Mouse (Mus musculus) midbrain, embryonic 15.5 days (tissue): ENCODE results near the gene Hspa12a. TPM values are rescaled to one million over a fixed set of nuclear protein-coding genes. Genes with fewer than 3 reads are reported as not detected.
A peak's percentile ranks its signal among the peaks of the same experiment; 100 is the strongest.

Source experiments
- ATAC-seq: fragments of 200-750 bp; cut with Nextera tagmentation; replicated peaks from 2 replicates; pipeline ENCODE4 v1.8.0; 2017; ENCODE audit warnings: moderate TSS enrichment
- H3K27ac ChIP-seq: fragments of 300-500 bp; sonication (generic); 2 replicates; pipeline ENCODE4 v1.5.1; 2015; ENCODE audit warnings: mild to moderate bottlenecking, inconsistent platforms
- H3K27me3 ChIP-seq: fragments of 300-500 bp; sonication (generic); replicated peaks from 2 replicates; pipeline ENCODE4 v1.6.1; 2015; ENCODE audit warnings: inconsistent platforms
- H3K36me3 ChIP-seq: fragments of 300-500 bp; sonication (generic); replicated peaks from 2 replicates; pipeline ENCODE4 v1.6.1; 2015; ENCODE audit warnings: inconsistent platforms
- H3K4me1 ChIP-seq: fragments of 300-500 bp; sonication (generic); 2 replicates; pipeline ENCODE4 v1.6.1; 2015; ENCODE audit warnings: inconsistent platforms
- H3K4me2 ChIP-seq: fragments of 300-500 bp; sonication (generic); 2 replicates; pipeline ENCODE4 v1.6.1; 2015; ENCODE audit warnings: inconsistent platforms, mild to moderate bottlenecking, moderate library complexity
- H3K4me3 ChIP-seq: fragments of 300-500 bp; sonication (generic); 2 replicates; pipeline ENCODE4 v1.5.1; 2015; ENCODE audit warnings: mild to moderate bottlenecking, inconsistent platforms
- H3K9ac ChIP-seq: fragments of 300-500 bp; sonication (generic); 2 replicates; pipeline ENCODE4 v1.6.1; 2015; ENCODE audit warnings: mild to moderate bottlenecking, inconsistent platforms
- H3K9me3 ChIP-seq: fragments of 300-500 bp; sonication (generic); 2 replicates; pipeline ENCODE4 v1.6.1; 2016; ENCODE audit warnings: inconsistent platforms
- WGBS: fragments of 180-500 bp; shearing (Covaris S2); methylation state at CpG from one replicate; pipeline ENCODE4 v1.1.7; 2015; ENCODE audit warnings: mixed read lengths; 5-methylcytosine and 5-hydroxymethylcytosine counted together
- polyA plus RNA-seq: library from polyadenylated mRNA; unstranded; fragments of >200 nt; fragmentation: Nextera tagmentation; extraction: Ambion mirVana; gene quantifications from 2 replicates; pipeline ENCODE4 v1.2.1, GENCODE M21; 2015

Gene Hspa12a
- polyA plus RNA-seq, 1 experiment from 2014 or later = 53.0 TPM

DNA sequence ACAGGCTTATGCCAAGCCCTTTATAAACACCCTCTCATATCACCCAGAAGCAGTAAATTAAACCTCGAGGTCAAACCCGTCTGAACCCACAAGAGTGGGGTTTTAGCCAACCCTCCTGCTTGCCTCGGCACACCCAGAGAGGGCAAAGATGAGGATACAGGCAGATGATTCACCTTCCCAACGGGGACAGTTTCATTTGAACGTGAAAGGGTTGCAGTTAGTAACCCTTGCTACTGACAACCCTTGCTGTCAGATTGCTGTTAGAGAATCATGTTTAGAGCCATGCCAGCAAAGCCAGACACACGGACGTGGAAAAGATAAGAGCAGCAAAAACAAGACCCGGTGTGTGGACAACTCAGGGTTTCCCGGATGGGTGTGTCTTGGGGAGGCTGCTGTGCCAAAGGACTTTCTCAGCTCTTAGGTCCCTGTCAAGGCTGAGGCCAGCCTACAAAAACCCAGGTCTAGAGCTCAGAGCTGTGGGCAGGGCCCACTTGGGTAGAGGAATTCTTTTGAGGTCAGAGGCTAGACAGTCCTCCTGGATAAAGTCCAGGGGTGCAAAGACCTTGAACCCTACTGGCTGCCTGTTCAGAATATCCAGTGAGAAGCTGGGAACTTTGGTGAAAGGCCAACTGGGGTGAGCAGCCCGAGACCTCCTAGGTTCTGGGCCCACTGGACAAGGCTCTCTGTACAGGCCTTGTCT is 90.3 kb downstream of the Hspa12a start:
- Histone ChIP-seq H3K4me2 (no peak overlapping the region), H3K27me3 (no peaks in the 10 kb centered on the region), H3K4me1 (0 out of 2 replicates have a peak, but pooled peaks cover under 1% of the 10 kb centered on the region), H3K4me3 (no peak overlapping the region), H3K36me3 (no peaks in the 10 kb centered on the region), H3K9ac (no peak overlapping the region), H3K9me3 (no peaks in the 10 kb centered on the region), H3K27ac (no peak overlapping the region)
- WGBS = 89% methylated on average over 10 of the region's 10 CpGs
- ATAC-seq = no peak

DNA sequence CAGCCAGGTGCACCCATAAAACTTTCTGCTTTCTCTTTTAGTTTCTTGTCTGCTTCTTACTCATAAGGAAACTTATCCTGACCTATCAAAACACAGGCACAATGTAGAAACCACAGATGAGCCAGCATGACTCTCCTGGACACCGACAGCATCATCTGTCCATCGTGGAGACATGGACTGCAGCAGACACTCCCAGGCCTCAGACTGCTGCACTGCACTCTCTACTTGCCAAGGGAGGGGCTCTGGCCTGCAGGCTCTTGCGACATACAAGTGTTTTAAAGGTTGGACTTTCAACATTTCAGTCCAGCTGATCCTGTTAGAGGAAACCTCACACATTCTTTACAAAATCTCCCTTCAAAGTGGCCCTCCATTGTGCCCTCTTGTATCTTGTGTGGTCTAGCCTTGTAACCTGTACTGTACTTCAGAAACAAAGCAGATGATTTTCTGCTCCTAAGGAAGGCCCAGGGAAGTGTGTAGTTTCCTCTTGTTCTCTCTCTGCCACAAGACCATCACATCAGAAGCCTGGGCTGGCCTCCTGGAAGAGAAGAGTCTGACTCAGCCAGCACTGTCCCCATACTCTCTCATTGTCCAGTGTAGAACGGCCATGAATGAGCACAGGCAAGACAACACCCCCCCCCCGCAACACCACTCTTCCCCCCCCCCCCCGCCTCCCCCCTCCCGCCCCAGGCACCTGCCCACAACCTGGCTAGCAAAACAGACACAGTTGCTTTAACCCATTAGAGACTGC is 92.6 kb downstream of the Hspa12a start:
- no peaks in the 10 kb centered on the region for H3K27me3 ChIP-seq
- no peak overlapping the region for H3K4me2 ChIP-seq
- no peak overlapping the region for H3K4me3 ChIP-seq
- no peaks in the 10 kb centered on the region for H3K4me1 ChIP-seq
- no peak overlapping the region for H3K9ac ChIP-seq
- ATAC-seq = no peak
- H3K36me3 ChIP-seq = no peaks in the 10 kb centered on the region
- H3K27ac ChIP-seq = no peak overlapping the region
- no peaks in the 10 kb centered on the region for H3K9me3 ChIP-seq
- WGBS = 67% methylated on average over 7 of the region's 7 CpGs

DNA sequence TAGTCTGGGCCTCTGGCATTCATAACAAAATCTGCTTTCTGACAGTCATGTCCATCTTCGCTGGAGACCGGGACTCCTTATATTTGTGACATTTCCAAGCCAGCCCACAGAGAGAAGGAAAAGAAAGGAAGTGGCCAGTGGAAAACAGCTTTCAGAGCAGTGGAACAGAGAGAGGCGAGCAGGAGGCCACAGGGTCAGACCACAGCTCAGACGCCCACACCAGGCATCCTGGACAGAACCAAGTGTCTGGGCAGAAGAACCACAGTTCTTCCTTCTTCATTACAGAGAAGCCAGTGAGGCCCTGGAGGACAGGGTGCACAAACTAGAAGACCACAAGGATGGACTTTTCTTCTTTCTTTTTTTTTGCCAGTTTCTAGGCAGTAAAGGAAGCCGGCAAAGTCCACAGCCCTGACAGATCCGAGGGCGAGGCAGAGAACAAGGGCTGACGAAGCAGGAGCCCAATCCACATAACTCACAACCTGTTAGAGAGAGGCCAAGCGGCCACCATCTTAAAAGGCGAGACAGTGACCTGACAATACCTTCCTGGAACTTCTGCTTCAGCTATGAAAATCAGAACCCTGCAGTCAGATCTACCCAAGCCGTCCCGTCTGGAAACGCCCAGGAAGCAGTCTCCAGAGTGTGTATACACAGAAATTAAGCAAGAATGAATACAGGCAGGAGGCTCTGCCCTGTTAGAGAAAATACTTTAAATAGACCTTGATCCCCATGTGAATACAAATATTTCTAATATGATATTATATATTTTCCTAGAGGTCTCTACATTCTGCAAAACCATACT is 93.9 kb downstream of the Hspa12a start:
- Histone ChIP-seq H3K27me3 (no peaks in the 10 kb centered on the region), H3K27ac (no peak overlapping the region), H3K4me1 (no peaks in the 10 kb centered on the region), H3K4me3 (no peak overlapping the region), H3K4me2 (no peak overlapping the region), H3K9ac (no peak overlapping the region), H3K36me3 (no peaks in the 10 kb centered on the region), H3K9me3 (no peaks in the 10 kb centered on the region)
- 82% methylated on average over 13 of the region's 13 CpGs for WGBS
- ATAC-seq = no peak

DNA sequence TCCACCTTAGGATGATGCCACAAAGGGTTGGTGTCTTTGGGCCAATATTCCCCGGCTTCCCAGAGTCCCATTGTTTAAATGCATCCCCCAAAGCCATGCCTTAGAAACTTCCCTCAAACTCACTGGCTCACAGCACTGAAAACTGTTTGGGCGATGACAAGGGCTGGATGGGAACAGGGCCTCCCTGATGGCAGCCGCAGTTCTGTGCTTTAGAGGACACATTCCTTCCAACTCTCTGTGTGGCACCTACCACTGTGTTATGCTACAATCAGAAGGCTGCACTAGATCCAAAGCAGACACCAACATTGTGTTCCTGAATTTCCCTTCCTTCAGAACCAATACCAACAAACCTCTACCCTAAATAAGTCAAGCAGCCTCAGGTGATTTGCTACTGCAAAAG is 99.8 kb downstream of the Hspa12a start:
- H3K36me3 ChIP-seq = no peaks in the 10 kb centered on the region
- peaks cover 24% of the 10 kb centered on the region for H3K4me1 ChIP-seq
- no peak overlapping the region for H3K9ac ChIP-seq
- 81% methylated on average over 3 of the region's 3 CpGs for WGBS
- H3K27ac ChIP-seq = no peak overlapping the region
- no peak overlapping the region for H3K4me3 ChIP-seq
- no peaks in the 10 kb centered on the region for H3K9me3 ChIP-seq
- no peak overlapping the region for H3K4me2 ChIP-seq
- no peak for ATAC-seq
- no peaks in the 10 kb centered on the region for H3K27me3 ChIP-seq

DNA sequence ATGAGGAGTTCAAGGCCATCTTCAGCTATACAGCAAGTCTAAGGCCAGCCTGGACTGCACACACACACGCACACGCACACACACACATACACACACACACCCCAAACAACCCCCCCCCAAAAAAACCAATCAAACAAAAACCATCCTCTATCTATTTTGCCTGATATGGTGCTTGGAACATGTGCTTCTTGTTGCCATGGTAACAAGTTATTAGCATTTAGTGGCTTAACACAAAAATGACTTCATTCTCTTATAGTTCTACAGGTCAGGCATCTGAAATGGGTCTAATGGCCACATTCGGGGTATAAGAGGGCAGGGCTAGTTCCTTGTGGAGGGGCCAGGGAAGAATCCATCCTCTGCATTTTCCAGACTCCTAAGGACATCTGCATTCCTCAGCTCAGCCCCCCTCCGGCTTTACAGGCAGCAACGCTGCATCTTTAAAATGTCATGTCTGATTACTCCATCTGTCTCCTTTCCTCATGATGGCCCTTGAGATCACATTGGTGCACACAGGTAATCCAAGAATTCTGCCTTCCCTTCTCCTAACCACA is 102.7 kb downstream of the Hspa12a start:
- H3K9ac ChIP-seq = no peak overlapping the region
- H3K36me3 ChIP-seq = no peaks in the 10 kb centered on the region
- no peaks in the 10 kb centered on the region for H3K27me3 ChIP-seq
- 65% methylated on average over 5 of the region's 5 CpGs for WGBS
- peaks cover 24% of the 10 kb centered on the region for H3K4me1 ChIP-seq
- no peak overlapping the region for H3K4me3 ChIP-seq
- no peak overlapping the region for H3K4me2 ChIP-seq
- peak overlapping the region; percentile 48 for H3K27ac ChIP-seq
- no peaks in the 10 kb centered on the region for H3K9me3 ChIP-seq
- ATAC-seq = peak; percentile 45; the same call in 1 of the 2 replicates

DNA sequence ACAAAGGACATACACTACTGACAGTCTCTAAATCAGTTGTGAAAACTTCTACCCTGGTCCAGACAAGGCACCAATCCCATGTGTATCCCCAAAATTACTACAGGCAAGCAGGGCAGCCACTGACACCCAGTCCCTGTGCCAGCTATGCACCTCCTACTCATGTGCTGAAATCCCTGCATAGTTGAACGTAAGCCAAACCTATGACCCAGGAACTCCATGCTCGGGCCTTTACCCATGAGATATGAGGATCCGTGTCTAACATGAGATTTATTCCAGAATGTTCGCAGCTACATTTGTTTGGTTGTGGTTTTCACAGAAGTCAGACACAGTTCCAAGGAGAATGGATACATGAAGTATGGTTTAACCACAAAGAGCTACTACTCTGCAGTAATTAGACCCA is 103.6 kb downstream of the Hspa12a start:
- whole genome bisulfite sequencing = 86% methylated on average over 4 of the region's 4 CpGs
- Histone ChIP-seq H3K4me2 (no peak overlapping the region), H3K27me3 (no peaks in the 10 kb centered on the region), H3K9me3 (no peaks in the 10 kb centered on the region), H3K9ac (no peak overlapping the region), H3K4me3 (no peak overlapping the region), H3K36me3 (no peaks in the 10 kb centered on the region), H3K4me1 (peaks cover 24% of the 10 kb centered on the region), H3K27ac (no peak overlapping the region)
- ATAC-seq = no peak

DNA sequence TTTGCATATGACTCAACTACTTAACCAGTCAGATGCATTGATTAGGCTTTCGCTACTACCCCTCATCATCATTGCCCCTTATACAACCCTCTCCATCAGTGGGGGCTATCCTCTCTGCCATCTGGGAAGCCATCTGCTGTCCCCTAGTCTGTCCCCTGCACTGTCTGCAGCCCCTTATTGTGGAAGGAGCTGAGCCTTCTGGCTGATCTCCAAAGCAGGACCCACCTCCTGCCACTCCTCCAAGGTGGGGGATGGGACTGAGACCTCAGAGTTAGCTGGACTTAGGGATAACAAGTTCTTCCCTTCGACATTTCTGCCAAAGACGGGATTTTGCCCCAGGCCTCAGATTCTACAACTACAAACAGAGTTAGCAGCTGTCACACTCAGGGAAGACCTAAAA is 104.1 kb downstream of the Hspa12a start:
- Histone ChIP-seq H3K36me3 (no peaks in the 10 kb centered on the region), H3K27ac (no peak overlapping the region), H3K9ac (no peak overlapping the region), H3K27me3 (no peaks in the 10 kb centered on the region), H3K4me2 (no peak overlapping the region), H3K9me3 (no peaks in the 10 kb centered on the region), H3K4me1 (peaks cover 24% of the 10 kb centered on the region), H3K4me3 (no peak overlapping the region)
- 48% methylated on average over 3 of the region's 3 CpGs for whole genome bisulfite sequencing
- no peak for ATAC-seq

DNA sequence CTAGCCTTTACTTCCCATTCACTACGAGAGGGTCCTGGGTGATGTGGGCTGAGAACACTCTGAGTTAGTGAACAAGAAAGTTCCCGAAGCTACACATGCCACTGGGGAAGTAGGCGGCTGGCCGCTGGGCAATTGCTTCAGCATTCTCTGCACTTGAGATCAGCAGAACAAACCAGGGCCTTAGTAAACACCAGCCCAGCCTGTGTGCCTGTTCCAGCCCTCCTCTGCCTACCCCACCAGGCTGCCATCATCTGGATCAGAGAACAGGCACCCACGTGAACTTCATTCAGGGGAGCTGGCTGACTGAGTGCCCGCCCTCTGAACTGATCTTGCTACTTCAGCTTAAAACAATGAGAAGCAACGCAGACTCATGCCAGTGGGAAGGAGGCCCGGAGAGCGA is 104.7 kb downstream of the Hspa12a start:
- Histone ChIP-seq H3K27ac (no peak overlapping the region), H3K4me1 (peaks cover 24% of the 10 kb centered on the region), H3K4me2 (no peak overlapping the region), H3K9ac (no peak overlapping the region), H3K36me3 (no peaks in the 10 kb centered on the region), H3K4me3 (no peak overlapping the region), H3K27me3 (no peaks in the 10 kb centered on the region), H3K9me3 (no peaks in the 10 kb centered on the region)
- 72% methylated on average over 9 of the region's 9 CpGs for WGBS
- ATAC-seq = no peak

DNA sequence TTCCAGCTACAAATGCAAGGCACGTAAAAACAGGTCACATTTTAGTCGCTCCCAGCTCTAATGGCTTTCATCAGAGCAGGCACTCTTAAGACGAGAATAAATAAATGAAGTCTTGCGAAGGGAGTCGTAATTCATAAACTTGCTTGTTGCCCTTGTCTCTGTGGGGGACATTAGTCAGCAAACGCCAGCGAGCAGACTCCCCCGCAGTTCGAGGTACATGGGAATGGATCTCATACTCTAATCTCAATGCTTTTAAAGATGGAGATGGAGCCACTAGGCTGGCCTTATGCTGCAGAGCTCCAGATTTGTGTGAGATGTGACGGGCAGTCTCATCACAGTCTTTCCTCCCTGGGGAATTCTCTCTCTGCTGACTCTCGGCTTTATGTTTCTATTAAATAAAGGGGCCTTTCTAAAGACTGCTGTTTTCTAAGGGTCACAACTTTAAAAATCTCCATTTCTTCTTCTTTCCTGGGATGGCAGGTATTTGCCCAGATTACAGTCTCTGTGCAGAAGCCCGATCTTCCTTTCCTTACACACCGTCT is 109.7 kb downstream of the Hspa12a start:
- H3K4me3 ChIP-seq = no peak overlapping the region
- no peak overlapping the region for H3K9ac ChIP-seq
- H3K9me3 ChIP-seq = no peaks in the 10 kb centered on the region
- H3K4me1 ChIP-seq = peaks cover 14% of the 10 kb centered on the region; the same call in 1 of the 2 replicates
- H3K36me3 ChIP-seq = no peaks in the 10 kb centered on the region
- WGBS = 67% methylated on average over 13 of the region's 13 CpGs
- H3K27ac ChIP-seq = no peak overlapping the region
- H3K27me3 ChIP-seq = no peaks in the 10 kb centered on the region
- no peak for ATAC-seq
- H3K4me2 ChIP-seq = no peak overlapping the region

DNA sequence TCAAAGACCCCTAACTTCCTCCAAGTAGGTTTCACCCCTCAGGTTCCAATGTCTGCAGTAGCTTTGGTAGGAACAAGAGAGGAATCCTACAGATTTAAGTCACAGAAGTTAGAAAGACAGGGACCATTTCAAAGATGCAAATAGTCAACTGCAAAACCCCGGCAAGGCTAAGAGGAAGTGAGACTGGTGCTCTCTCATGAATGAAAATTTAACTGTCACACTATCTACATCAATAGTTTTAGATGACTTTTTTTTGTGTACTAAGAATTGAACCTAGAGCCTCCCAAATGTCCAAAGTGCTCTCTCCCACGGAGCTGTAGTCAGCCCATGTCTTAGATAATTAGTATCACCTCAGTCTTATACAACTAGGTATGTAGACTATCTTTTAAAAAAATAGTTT is 110.5 kb downstream of the Hspa12a start:
- Histone ChIP-seq H3K4me2 (no peak overlapping the region), H3K9me3 (no peaks in the 10 kb centered on the region), H3K9ac (no peak overlapping the region), H3K4me1 (peaks cover 14% of the 10 kb centered on the region; the same call in 1 of the 2 replicates), H3K36me3 (no peaks in the 10 kb centered on the region), H3K27me3 (no peaks in the 10 kb centered on the region), H3K4me3 (no peak overlapping the region), H3K27ac (no peak overlapping the region)
- 74% methylated on average over 2 of the region's 2 CpGs for WGBS
- ATAC-seq = no peak

DNA sequence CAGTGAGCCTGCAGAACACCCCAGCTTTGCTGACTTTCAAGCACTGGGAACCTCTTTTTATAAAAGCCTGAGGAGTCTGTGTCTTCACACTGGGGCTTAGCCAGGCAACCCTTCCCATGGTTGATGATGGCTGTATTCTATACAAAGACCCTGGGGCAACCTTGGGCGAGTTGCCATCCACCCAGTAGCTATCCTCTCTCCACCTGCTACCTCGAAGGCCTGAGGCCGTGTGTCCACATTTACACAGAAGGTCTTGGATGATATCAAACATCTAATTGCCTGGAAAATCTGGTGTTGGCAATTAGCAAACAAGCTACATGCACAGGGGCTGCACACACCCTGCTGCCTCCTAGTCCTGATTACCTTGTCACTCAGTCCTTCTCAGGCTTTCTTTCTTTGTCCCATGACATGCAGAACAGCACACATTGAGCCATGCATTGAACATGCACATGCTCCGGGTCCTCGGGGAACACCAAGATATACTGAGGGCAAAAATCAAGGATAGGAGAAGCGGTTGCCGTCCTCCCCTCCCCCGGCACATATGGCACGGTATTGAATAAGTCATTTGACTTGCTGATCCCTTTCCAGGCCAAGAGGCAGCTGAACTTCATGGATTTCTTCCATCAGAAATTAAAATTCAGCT is 112.1 kb downstream of the Hspa12a start:
- Histone ChIP-seq H3K27me3 (no peaks in the 10 kb centered on the region), H3K36me3 (no peaks in the 10 kb centered on the region), H3K27ac (no peak overlapping the region; the same call in 1 of the 2 replicates), H3K4me1 (peaks cover 14% of the 10 kb centered on the region; the same call in 1 of the 2 replicates), H3K9me3 (no peaks in the 10 kb centered on the region), H3K4me2 (no peak overlapping the region), H3K9ac (no peak overlapping the region), H3K4me3 (no peak overlapping the region)
- ATAC-seq = peak; percentile 63
- 47% methylated on average over 9 of the region's 9 CpGs for WGBS
